Mouse (Mus musculus) left cerebral cortex, adult 2 months (tissue): ENCODE data around the gene Hmox1. TPM values are rescaled to one million over a fixed set of nuclear protein-coding genes. Genes with fewer than 3 reads are reported as not detected.

Experiments
- DNase-seq, 2 experiments: peaks; one replicate each; pipeline ENCODE4 v3.0.0; 2021 to 2022; ENCODE audit warnings: low spot score in 2 of 2, mixed read lengths in 1 of 2; ENCODE audit errors: extremely low spot score in 1 of 2
- H3K27ac ChIP-seq: fragments of 200-600 bp; 2 replicates; pipeline ENCODE4 v1.8.1; 2022
- H3K4me3 ChIP-seq: fragments of 200-600 bp; 2 replicates; pipeline ENCODE4 v1.8.1; 2022
- CTCF ChIP-seq: fragments of 200-600 bp; IDR thresholded peaks from 2 replicates; pipeline ENCODE4 v1.8.1; 2022; ENCODE audit warnings: antibody characterized with exemption, mild to moderate bottlenecking, moderate library complexity
- intact Hi-C: fragments of 180-260 bp; cut with DNase I; formaldehyde crosslinking; loops from one replicate; pipeline ENCODE4 v1.15.1; 2025
- total RNA-seq, 2 experiments: library from RNA; stranded (reverse); gene quantifications; 2 replicates each; pipeline ENCODE4 v1.2.3; 2021

Hmox1 gene
- total RNA-seq, 2 experiments from 2014 or later, result 3.9 to 5.2 TPM

- Histone ChIP-seq H3K4me3 (no peak overlapping the region), H3K27ac (no peak overlapping the region)
- no peak for TF ChIP-seq CTCF
- DNase-seq, result no peak
- intact Hi-C loops, result loop anchor here (5.0 kb wide), 1 partner anchor 197 kb away; no protein-coding TSS in a partner anchor
These were observed 18.5 kb upstream of the Hmox1 start for GRCm38 (mm10) chr8:75074876-75075275.

GRCm38 (mm10) chr8:75078215-75078614 lies 15.2 kb upstream of the Hmox1 start:
- intact Hi-C loops, result no loop called here

GRCm38 (mm10) chr8:75078851-75079250 lies 14.6 kb upstream of the Hmox1 start:
- H3K27ac ChIP-seq, result no peak overlapping the region
- H3K4me3 ChIP-seq, result no peak overlapping the region
- TF ChIP-seq CTCF, result no peak
- intact Hi-C loops, result no loop called here
- no peak for DNase-seq

More at GRCm38 (mm10) chr8:75078215-75078614, 15.2 kb upstream of the Hmox1 start:
- TF ChIP-seq CTCF, result no peak
- DNase-seq, result no peak
- Histone ChIP-seq H3K4me3 (no peak overlapping the region), H3K27ac (no peak overlapping the region)

- Histone ChIP-seq H3K27ac (no peak overlapping the region), H3K4me3 (no peak overlapping the region)
- DNase-seq, result no peak
- intact Hi-C loops, result no loop called here
- no peak for TF ChIP-seq CTCF
These were observed 11.9 kb upstream of the Hmox1 start for GRCm38 (mm10) chr8:75081364-75082040.

GRCm38 (mm10) chr8:75082181-75082805 lies 11.1 kb upstream of the Hmox1 start:
- no peak for DNase-seq
- no peak overlapping the region for H3K27ac ChIP-seq
- no peak overlapping the region for H3K4me3 ChIP-seq
- intact Hi-C loops, result no loop called here
- no peak for TF ChIP-seq CTCF

GRCm38 (mm10) chr8:75083846-75084245 lies 9.6 kb upstream of the Hmox1 start:
- Histone ChIP-seq H3K27ac (peak overlapping the region; percentile 10; the same call in 1 of the 2 replicates), H3K4me3 (peak overlapping the region; percentile 32; the same call in 1 of the 2 replicates)
- DNase-seq, result peak; percentile 72 to 79
- no peak for TF ChIP-seq CTCF
- intact Hi-C loops, result no loop called here

- intact Hi-C loops, result no loop called here
- DNase-seq, result no peak
- H3K4me3 ChIP-seq, result no peak overlapping the region
- no peak for TF ChIP-seq CTCF
- H3K27ac ChIP-seq, result no peak overlapping the region
These were observed 8.9 kb upstream of the Hmox1 start for GRCm38 (mm10) chr8:75084382-75085064.

- DNase-seq, result no peak
- Histone ChIP-seq H3K27ac (no peak overlapping the region), H3K4me3 (no peak overlapping the region)
- intact Hi-C loops, result no loop called here
- no peak for TF ChIP-seq CTCF
These were observed 7.4 kb upstream of the Hmox1 start for GRCm38 (mm10) chr8:75086002-75086401.

- H3K27ac ChIP-seq, result no peak overlapping the region
- DNase-seq, result no peak
- intact Hi-C loops, result no loop called here
- H3K4me3 ChIP-seq, result no peak overlapping the region
- no peak for TF ChIP-seq CTCF
These were observed 6.3 kb upstream of the Hmox1 start for GRCm38 (mm10) chr8:75087127-75087526.

GRCm38 (mm10) chr8:75088989-75089881 lies 4.2 kb upstream of the Hmox1 start:
- Histone ChIP-seq H3K4me3 (no peak overlapping the region), H3K27ac (peak overlapping the region; percentile 67)
- DNase-seq, result peak; percentile 60 to 69
- intact Hi-C loops, result no loop called here
- no peak; the same call in 1 of the 2 replicates for TF ChIP-seq CTCF

- intact Hi-C loops, result no loop called here
- no peak overlapping the region for H3K27ac ChIP-seq
- TF ChIP-seq CTCF, result no peak
- DNase-seq, result no peak
- H3K4me3 ChIP-seq, result no peak overlapping the region
These were observed 2.5 kb upstream of the Hmox1 start for GRCm38 (mm10) chr8:75090781-75091365.
